Mouse (Mus musculus) olfactory bulb, adult 2 months (tissue): ENCODE results near the gene Clptm1l.

Experiments
- CTCF ChIP-seq: fragments of 200-500 bp; IDR thresholded peaks from 2 replicates; pipeline ENCODE4 v1.5.1; 2012; ENCODE audit warnings: low read depth, mild to moderate bottlenecking, low read length, moderate library complexity; ENCODE audit not compliant: insufficient read depth
- POLR2A ChIP-seq: fragments of 200-500 bp; IDR thresholded peaks from 2 replicates; pipeline ENCODE4 v1.6.1; 2012; ENCODE audit warnings: mild to moderate bottlenecking, low read depth, low read length, moderate library complexity; ENCODE audit not compliant: insufficient read depth

- no peak for TF ChIP-seq CTCF
- TF ChIP-seq POLR2A, result no peak
These were observed 11.3 kb upstream of the Clptm1l start for GRCm38 (mm10) chr13:73592546-73592945.
